Mouse (Mus musculus): ENCODE data around the gene Leo1. TPM values are rescaled to one million over a fixed set of nuclear protein-coding genes. Genes with fewer than 3 reads are reported as not detected.
A peak's percentile ranks its signal among the peaks of the same experiment; 100 is the strongest.
"Not testable (repeated sequence)": the region's sequence is repeated elsewhere in the genome, so short reads cannot be mapped to it uniquely, and the experiment has no call there.

Leo1 gene
- total RNA-seq, 2 experiments from 2014 or later, result 26.2 to 30.0 TPM

GRCm38 (mm10) chr9:75424358-75425150 is 16.8 kb upstream of the Leo1 start:
- DNase-seq (ENCODE audit: low spot score in 2 of 2), result no peak
- intact Hi-C loops (cut with DNase I), result no loop called here

DNA sequence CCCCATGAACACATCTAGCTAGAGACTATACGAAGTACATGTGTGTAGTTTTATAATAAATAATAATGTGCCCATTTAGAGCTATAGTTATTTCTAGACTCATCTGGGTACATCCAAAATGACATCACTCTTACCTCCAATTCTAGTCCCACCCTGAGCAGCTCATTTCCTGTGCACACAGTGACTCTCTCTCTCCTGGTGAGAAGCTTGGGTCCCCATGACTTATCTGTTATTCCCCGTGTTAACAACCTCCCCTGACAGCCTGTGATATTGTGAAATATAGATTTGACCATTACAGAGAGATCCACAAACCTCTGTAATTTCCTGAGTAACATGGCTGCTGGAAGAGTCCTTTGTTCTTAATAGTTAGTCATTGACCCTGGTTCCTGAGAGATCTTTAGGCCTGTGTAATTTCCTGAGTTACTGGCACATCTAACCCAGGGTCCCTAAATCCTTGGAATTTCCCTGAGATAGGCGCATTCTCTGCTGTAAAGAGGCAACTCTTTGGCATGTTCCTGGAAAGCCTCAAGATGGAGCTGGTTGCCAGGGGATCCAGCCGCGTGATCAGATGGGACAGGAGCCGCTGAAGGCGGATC is 15.4 kb upstream of the Leo1 start:
- DNase-seq (ENCODE audit: low spot score in 2 of 2), result no peak
- intact Hi-C loops (cut with DNase I), result no loop called here

- DNase-seq (ENCODE audit: low spot score in 2 of 2), result no peak
- intact Hi-C loops (cut with DNase I), result no loop called here
These were observed 13.7 kb upstream of the Leo1 start for GRCm38 (mm10) chr9:75427366-75428273.

GRCm38 (mm10) chr9:75428274-75428600 is 13.1 kb upstream of the Leo1 start:
- intact Hi-C loops (cut with DNase I), result no loop called here
- DNase-seq (ENCODE audit: low spot score in 2 of 2), result no peak

DNA sequence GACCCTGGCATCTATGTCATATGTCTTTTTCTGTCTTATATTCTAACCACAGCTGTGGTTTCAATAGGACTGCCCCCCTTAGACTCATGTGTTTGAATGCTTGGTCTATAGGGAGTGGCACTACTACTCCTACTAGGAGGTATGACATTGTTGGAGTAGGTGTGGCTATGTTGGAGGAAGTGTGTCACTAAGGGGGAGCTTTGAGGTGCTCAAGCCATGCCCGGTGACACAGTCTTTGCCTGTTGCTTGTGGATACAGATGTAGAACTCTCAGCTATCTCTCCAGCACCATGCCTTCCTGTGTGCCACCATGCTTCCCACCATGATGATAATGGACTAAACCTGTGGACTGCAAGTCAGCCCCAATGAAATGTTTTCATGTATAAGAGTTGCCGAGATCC is 12.3 kb upstream of the Leo1 start:
- DNase-seq (ENCODE audit: low spot score in 2 of 2), result no peak
- intact Hi-C loops (cut with DNase I), result no loop called here

- intact Hi-C loops (cut with DNase I), result no loop called here
- DNase-seq (ENCODE audit: low spot score in 2 of 2), result no peak
These were observed 11.7 kb upstream of the Leo1 start for GRCm38 (mm10) chr9:75429657-75430056.

- intact Hi-C loops (cut with DNase I), result no loop called here
- DNase-seq (ENCODE audit: low spot score in 2 of 2), result peak in 1 of 2 experiments; percentile 16
These were observed 10.3 kb upstream of the Leo1 start for GRCm38 (mm10) chr9:75430822-75431621.

GRCm38 (mm10) chr9:75432694-75433093 is 8.6 kb upstream of the Leo1 start:
- intact Hi-C loops (cut with DNase I), result no loop called here
- DNase-seq (ENCODE audit: low spot score in 2 of 2), result no peak

DNA sequence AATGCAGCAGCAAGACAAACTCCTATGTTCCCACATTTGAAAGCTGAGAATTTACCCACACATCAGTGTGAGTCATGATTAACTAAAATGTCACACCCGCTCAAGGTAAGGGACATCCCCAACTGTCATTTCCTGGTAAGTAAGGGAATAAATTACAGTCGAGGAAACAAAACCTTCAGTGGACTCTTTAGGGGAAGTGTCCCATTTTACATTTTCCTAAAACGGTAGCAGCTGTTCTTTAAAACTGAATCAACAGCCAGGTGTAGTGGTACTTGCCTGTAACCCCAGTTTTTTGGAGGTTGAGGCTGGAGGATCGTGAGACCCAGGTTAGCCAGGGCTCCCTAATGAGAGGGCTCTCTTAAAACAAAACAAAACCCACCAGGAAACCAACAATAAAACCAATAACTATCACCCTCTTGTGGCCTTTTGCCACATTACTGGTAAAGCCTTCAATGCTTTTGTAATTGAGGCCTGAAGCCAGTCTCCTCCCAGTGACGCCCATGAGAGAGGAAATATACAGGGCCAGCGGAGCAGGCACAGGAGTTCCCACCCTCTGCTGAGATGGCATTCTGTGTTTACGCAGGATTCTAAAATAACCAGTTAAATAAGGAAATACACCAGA is 7.0 kb upstream of the Leo1 start:
- intact Hi-C loops (cut with DNase I), result no loop called here
- DNase-seq (ENCODE audit: low spot score in 2 of 2), result no peak

DNA sequence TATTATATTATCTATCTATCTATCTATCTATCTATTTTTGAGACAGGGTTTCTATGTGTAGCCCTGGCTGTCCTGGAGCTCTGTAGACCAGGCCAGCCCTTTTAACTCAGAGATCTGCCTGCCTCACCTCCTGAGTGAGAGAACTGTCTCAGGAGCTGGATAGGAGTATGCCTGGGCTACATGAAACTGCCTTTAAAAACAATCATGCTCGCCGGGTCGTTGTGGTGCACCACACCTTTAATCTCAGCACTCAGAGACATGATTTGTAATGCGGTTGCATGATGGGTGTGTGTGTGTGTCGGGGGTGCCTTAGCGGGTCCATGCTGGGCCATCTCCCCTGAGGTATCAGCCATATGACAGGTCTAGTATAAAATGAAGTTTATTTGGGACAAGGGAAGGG is 6.5 kb upstream of the Leo1 start:
- no peak for DNase-seq (ENCODE audit: low spot score in 2 of 2)
- intact Hi-C loops (cut with DNase I), result no loop called here

DNA sequence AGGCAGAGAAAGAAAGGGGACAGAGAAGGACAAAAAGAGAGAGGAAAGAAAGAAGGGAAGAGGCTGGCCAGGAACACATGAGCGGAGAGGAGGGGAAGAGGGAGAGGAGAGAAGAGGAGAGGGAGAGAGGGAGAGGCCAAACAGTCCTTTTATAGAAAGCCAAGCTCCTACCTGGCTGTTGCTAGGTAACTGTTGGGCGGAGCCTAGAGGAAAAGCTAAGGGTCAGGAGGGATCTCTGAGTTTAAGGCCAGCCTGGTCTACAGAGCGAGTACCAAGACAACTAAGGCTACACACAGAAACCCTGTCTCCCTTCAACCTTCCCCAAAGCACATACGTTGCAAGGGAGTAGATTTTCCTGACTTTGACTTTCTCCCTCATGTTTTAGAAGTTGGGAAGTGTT is 6.0 kb upstream of the Leo1 start:
- intact Hi-C loops (cut with DNase I), result no loop called here
- DNase-seq (ENCODE audit: low spot score in 2 of 2), result no peak

GRCm38 (mm10) chr9:75435918-75436317 is 5.4 kb upstream of the Leo1 start:
- intact Hi-C loops (cut with DNase I), result no loop called here
- DNase-seq (ENCODE audit: low spot score in 2 of 2), result peak; percentile 24 to 37

- no peak for DNase-seq (ENCODE audit: low spot score in 2 of 2)
- intact Hi-C loops (cut with DNase I), result no loop called here
These were observed 3.5 kb upstream of the Leo1 start for GRCm38 (mm10) chr9:75437653-75438385.

- intact Hi-C loops (cut with DNase I), result loop anchor here (1.0 to 2.0 kb wide), 2 partner anchors 32 to 81 kb away; no protein-coding TSS in a partner anchor
These were observed 387 bp downstream of the Leo1 start for GRCm38 (mm10) chr9:75441691-75442131.

GRCm38 (mm10) chr9:75444981-75445380 is 3.7 kb downstream of the Leo1 start:
- intact Hi-C loops (cut with DNase I), result no loop called here
- DNase-seq (ENCODE audit: low spot score in 2 of 2), result no peak

More at GRCm38 (mm10) chr9:75441691-75442131, 387 bp downstream of the Leo1 start:
- DNase-seq (ENCODE audit: low spot score in 2 of 2), result no peak

DNA sequence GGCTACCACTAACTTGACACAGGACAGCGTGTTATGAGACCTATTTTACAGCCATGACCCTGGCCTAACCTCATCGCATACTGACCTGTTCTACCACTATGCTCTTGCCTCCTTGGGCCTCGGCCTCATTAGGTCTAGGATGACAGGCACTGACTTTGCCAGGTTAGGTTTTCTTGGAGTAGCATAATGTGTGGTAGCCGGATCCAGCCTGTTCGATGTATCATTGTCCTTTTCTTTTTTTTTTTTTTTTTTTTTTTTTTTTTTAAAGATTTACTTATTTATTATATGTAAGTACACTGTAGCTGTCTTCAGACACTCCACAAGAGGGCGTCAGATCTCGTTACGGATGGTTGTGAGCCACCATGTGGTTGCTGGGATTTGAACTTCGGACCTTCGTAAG is 5.2 kb downstream of the Leo1 start:
- intact Hi-C loops (cut with DNase I); DNase-seq (ENCODE audit: low spot score in 2 of 2): not testable (repeated sequence)

GRCm38 (mm10) chr9:75448021-75448420 is 6.7 kb downstream of the Leo1 start:
- intact Hi-C loops (cut with DNase I), result no loop called here
- no peak for DNase-seq (ENCODE audit: low spot score in 2 of 2)

GRCm38 (mm10) chr9:75453994-75454393 is 12.7 kb downstream of the Leo1 start:
- intact Hi-C loops (cut with DNase I), result no loop called here
- DNase-seq (ENCODE audit: low spot score in 2 of 2), result no peak

Measured in left cerebral cortex, postnatal 36 days (tissue).